In genomic region chr17:8305801-8306200, GRCm38 (mm10) we compare ENCODE assay signal across 1 mouse cellular context.
A peak's percentile ranks its signal among the peaks of the same experiment; 100 is the strongest.
TF ChIP-seq lines count a peak whose summit lies in the region.

No protein-coding gene starts in this region.

TF ChIP-seq in CH12.LX, 34 proteins besides CTCF, POLR2A, EP300 and RAD21 (continued from another document):
- no peak for TF ChIP-seq ZC3H11A (IDR thresholded peaks at IDR 0.05; ENCODE audit: low read depth, low read length)
- TF ChIP-seq IRF4 (IDR thresholded peaks at IDR 0.05; ENCODE audit: low read depth, low read length), result peak; percentile 96
- TF ChIP-seq ZKSCAN1 (IDR thresholded peaks at IDR 0.05; ENCODE audit: borderline replicate concordance, low read depth, low read length), result no peak
- no peak for TF ChIP-seq USF1 (IDR thresholded peaks at IDR 0.05; ENCODE audit: low read depth, low read length)
- peak; percentile 72 for TF ChIP-seq JUN (IDR thresholded peaks at IDR 0.05; ENCODE audit: insufficient read depth, low read depth, low read length)
- no peak for TF ChIP-seq PAX5 (IDR thresholded peaks at IDR 0.05; ENCODE audit: low read length)
- 0 out of 2 replicates have a peak, but pooled peaks have one; percentile 21 for TF ChIP-seq ELF1 (IDR thresholded peaks at IDR 0.05; ENCODE audit: low read depth, low read length)
- TF ChIP-seq MAZ (IDR thresholded peaks at IDR 0.05; ENCODE audit: low read depth, low read length), result 0 out of 2 replicates have a peak, but pooled peaks have one; percentile 55
- peak; percentile 85 for TF ChIP-seq SMC3 (IDR thresholded peaks at IDR 0.05; ENCODE audit: low read depth, low read length)
- TF ChIP-seq MXI1 (IDR thresholded peaks at IDR 0.05; ENCODE audit: low read depth, low read length), result peak; percentile 74
- no peak for TF ChIP-seq ZMIZ1 (IDR thresholded peaks at IDR 0.05; ENCODE audit: low read depth, low read length)
- peak; percentile 54 for TF ChIP-seq MAX (IDR thresholded peaks at IDR 0.05; ENCODE audit: low read length)
